Mouse (Mus musculus) forebrain, embryonic 14.5 days (tissue): ENCODE measurements around the gene Dnah17. TPM values are rescaled to one million over a fixed set of nuclear protein-coding genes. Genes with fewer than 3 reads are reported as not detected.

ENCODE experiments used
- ATAC-seq: fragments of 200-750 bp; cut with Nextera tagmentation; 2 replicates; pipeline ENCODE4 v1.8.0; 2017; ENCODE audit warnings: mild to moderate bottlenecking, moderate library complexity
- DNase-seq: peaks from one replicate; pipeline ENCODE4 v3.0.0-alpha.2; 2015; ENCODE audit warnings: low spot score
- H3K27ac ChIP-seq: fragments of 300-500 bp; sonication (generic); 2 replicates; pipeline ENCODE4 v1.5.1; 2014; ENCODE audit warnings: low read depth, mild to moderate bottlenecking, control low read depth, low read length, moderate library complexity
- H3K27me3 ChIP-seq: fragments of 300-500 bp; sonication (generic); replicated peaks from 2 replicates; pipeline ENCODE4 v1.6.1; 2014; ENCODE audit warnings: low read length, control low read depth, mixed read lengths; ENCODE audit not compliant: control insufficient read depth, insufficient read depth
- H3K36me3 ChIP-seq: fragments of 300-500 bp; sonication (generic); 2 replicates; pipeline ENCODE4 v1.6.1; 2014; ENCODE audit warnings: low read length, control low read depth; ENCODE audit not compliant: control insufficient read depth, insufficient read depth
- H3K4me1 ChIP-seq: fragments of 300-500 bp; sonication (generic); 2 replicates; pipeline ENCODE4 v1.6.1; 2014; ENCODE audit warnings: antibody characterized with exemption, low read length, control low read depth; ENCODE audit not compliant: control insufficient read depth, insufficient read depth
- H3K4me2 ChIP-seq: fragments of 300-500 bp; sonication (generic); 2 replicates; pipeline ENCODE4 v1.6.1; 2014; ENCODE audit warnings: mild to moderate bottlenecking, control low read depth, low read length
- H3K4me3 ChIP-seq: fragments of 300-500 bp; sonication (generic); 2 replicates; pipeline ENCODE4 v1.5.1; 2014; ENCODE audit warnings: low read depth, low read length, control low read depth
- H3K9ac ChIP-seq: fragments of 300-500 bp; sonication (generic); 2 replicates; pipeline ENCODE4 v1.6.1; 2014; ENCODE audit warnings: mild to moderate bottlenecking, low read length, control low read depth, moderate library complexity
- H3K9me3 ChIP-seq: fragments of 300-500 bp; sonication (generic); replicated peaks from 2 replicates; pipeline ENCODE4 v1.6.1; 2016; ENCODE audit warnings: low read length, control low read depth, mixed read lengths; ENCODE audit not compliant: control insufficient read depth
- WGBS: fragments of 180-500 bp; shearing (Covaris S2); extraction: QIAGEN DNeasy Blood & Tissue Kit; methylation state at CpG from one replicate; pipeline ENCODE4 v1.1.7; 2014; 5-methylcytosine and 5-hydroxymethylcytosine counted together
- polyA plus RNA-seq: library from polyadenylated mRNA; unstranded; fragments of >200 nt; fragmentation: Nextera tagmentation; extraction: Ambion mirVana; gene quantifications from 2 replicates; pipeline ENCODE4 v1.2.1, GENCODE M21; 2014

Dnah17 gene
- polyA plus RNA-seq, 1 experiment from 2014 or later = 0.08 TPM

DNA sequence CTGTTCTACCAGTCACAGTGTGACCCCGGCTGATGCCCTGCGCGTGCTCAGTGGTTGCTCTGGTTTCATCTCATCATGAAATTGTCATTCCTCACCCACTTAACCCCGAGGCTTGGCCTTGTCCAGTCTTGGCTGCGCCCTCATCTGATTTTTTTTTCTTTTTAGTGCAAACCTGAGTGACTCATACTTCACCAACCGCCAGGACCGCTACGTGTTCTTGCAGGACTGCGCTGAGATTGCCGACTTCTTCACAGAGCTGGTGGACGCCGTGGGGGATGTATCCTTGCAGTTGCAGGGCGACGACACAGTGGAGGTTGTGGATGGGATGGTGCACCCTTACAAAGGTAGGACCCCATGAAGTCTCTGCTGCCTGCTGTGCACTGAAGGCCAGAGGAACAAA is 127.3 kb downstream of the Dnah17 start:
- no peak overlapping the region for H3K27ac ChIP-seq
- peaks cover 75% of the 10 kb centered on the region for H3K36me3 ChIP-seq
- H3K27me3 ChIP-seq = no peaks in the 10 kb centered on the region
- no peaks in the 10 kb centered on the region for H3K9me3 ChIP-seq
- DNase-seq (no peak), ATAC-seq (no peak)
- no peak overlapping the region for H3K4me3 ChIP-seq
- WGBS = 98% methylated on average over 14 of the region's 14 CpGs
- H3K4me1 ChIP-seq = no peaks in the 10 kb centered on the region
- H3K4me2 ChIP-seq = no peak overlapping the region
- no peak overlapping the region for H3K9ac ChIP-seq

DNA sequence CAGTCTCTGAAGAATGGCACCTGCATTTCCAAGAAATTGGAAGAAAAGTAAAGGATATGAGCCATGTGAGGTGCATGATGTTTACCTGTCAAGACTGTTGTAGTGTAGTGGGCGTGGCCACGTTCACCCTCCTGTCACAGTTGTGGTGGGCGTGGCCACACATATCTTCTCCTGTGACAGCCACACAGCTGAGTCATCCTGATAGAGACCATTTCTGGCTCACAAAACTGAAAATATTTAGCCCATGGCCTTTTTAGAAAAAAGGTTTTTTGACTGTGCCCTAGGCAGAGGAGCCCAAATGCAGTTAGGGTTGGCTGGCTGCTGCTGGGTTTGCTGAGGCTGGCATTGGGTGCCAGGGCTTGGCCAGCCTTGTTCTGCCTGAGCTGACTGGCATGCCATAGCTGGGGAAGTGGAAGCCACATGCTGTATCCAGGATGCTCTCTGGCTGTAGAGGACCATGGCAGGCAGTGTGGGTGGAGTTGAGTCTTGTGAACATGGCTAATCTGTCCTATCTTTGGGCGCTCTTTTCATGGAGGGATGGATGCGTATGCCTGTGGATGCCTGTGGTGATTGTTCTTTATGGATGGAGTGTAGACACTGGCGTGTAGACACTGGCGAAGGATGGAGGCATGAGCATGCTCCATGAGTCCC is 129.7 kb downstream of the Dnah17 start:
- DNase-seq = no peak
- H3K36me3 ChIP-seq = peaks cover 63% of the 10 kb centered on the region
- no peaks in the 10 kb centered on the region for H3K4me1 ChIP-seq
- H3K9ac ChIP-seq = no peak overlapping the region
- no peak overlapping the region for H3K4me3 ChIP-seq
- whole genome bisulfite sequencing = 92% methylated on average over 7 of the region's 7 CpGs
- no peaks in the 10 kb centered on the region for H3K9me3 ChIP-seq
- no peak for ATAC-seq
- no peak overlapping the region for H3K27ac ChIP-seq
- no peaks in the 10 kb centered on the region for H3K27me3 ChIP-seq
- H3K4me2 ChIP-seq = no peak overlapping the region

DNA sequence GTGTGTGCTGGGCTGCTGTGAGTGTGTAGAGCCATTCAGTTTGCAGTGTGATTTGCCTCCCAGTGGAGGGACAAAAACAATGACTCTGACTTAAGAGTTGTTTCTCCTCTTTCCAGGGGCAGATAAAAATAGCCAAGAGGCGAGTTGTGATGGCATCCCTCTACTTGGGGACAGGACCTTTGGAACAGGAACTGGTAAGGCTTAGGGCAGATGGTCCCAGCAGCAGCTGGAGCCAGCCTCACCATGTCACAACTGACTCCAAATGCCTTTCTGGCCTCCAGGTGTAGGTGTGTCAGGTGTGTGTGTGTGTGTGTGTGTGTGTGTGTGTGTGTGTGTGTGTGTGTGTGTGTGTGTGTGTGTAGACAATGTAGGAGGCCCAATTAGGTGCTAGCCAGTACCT is 130.4 kb downstream of the Dnah17 start:
- Histone ChIP-seq H3K27ac (no peak overlapping the region), H3K4me3 (no peak overlapping the region), H3K9ac (no peak overlapping the region), H3K4me2 (no peak overlapping the region), H3K9me3 (no peaks in the 10 kb centered on the region), H3K27me3 (no peaks in the 10 kb centered on the region), H3K36me3 (peaks cover 57% of the 10 kb centered on the region), H3K4me1 (no peaks in the 10 kb centered on the region)
- ATAC-seq = no peak
- WGBS = 52% methylated on average over 1 of the region's 1 CpGs
- DNase-seq = no peak

DNA sequence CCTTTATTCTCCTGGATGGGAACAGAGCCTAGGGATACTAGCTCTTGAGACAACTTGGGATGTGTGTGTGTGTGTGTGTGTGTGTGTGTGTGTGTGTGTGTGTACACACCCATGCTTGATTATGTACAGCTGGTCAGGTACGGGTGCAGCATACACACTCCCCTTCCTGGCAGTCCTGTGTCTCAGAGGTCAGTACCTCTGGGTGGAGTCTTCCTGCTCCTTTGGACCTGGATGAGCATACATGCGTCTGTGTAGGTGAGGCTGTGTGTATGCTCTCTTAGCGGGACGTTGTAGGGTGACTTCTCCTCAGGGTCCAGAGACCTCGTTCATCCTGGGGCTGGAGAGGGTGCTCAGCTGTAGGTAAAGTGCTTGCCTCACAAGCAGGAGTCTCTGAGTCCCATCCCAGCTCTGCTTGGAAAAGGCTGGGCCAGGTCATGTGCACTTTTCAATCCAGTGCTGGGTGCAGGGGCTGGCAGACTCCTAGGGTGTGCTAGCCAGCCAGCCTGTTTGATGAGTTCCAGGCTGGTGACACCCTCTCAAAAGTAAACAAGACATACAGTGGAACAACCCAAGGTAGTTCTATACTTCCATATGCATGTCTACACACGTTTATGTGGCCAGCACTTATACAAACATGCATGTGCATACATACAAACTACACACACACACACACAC is 131.0 kb downstream of the Dnah17 start:
- Histone ChIP-seq H3K4me2 (no peak overlapping the region), H3K36me3 (peaks cover 50% of the 10 kb centered on the region), H3K4me1 (no peaks in the 10 kb centered on the region), H3K27ac (no peak overlapping the region), H3K9ac (no peak overlapping the region), H3K9me3 (no peaks in the 10 kb centered on the region), H3K27me3 (no peaks in the 10 kb centered on the region), H3K4me3 (no peak overlapping the region)
- DNase-seq = no peak
- no peak for ATAC-seq
- 92% methylated on average over 6 of the region's 6 CpGs for WGBS

DNA sequence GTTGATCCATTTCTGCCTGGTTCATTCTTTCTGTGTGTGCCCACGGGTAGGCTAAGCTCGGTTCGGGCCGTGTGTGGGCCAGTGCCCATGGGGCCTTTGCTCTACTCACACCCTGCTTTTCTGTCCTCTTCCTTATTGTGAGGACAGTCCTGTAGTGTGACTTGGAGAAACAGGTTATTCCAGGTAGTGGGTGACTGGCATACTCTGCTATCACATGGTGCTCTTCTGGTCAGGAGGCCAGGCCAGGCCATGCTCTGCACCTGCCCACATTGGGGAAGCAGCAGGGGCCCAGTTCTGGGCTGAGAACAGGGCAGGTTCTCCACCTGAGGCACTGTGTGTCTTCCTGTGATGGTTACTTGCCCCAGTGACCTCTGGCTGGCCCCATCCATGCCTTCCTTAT is 132.1 kb downstream of the Dnah17 start:
- WGBS = 98% methylated on average over 4 of the region's 4 CpGs

DNA sequence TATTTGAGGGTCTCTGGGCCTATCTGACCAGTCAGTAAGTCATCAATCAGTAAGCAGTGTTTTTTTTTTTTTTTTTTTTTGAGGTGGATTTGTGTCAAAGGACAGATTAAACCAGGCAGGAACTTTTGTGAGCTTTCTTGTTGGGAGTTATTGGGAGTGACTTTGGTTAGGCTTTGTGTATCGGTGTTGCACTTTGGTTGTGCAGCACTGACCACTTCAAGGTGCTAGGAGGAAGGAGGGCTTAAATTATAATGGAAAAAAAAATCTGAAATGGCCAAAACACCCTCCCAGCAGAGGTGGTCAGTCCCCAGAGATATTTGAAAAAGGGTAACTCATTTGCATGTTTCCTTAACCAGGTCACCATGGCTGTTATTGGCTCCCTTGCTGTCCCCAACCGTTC is 133.3 kb downstream of the Dnah17 start:
- H3K4me3 ChIP-seq = no peak overlapping the region
- ATAC-seq (no peak), DNase-seq (no peak)
- no peaks in the 10 kb centered on the region for H3K27me3 ChIP-seq
- H3K36me3 ChIP-seq = peaks cover 28% of the 10 kb centered on the region
- no peaks in the 10 kb centered on the region for H3K4me1 ChIP-seq
- no peak overlapping the region for H3K4me2 ChIP-seq
- WGBS = 98% methylated on average over 2 of the region's 2 CpGs
- no peaks in the 10 kb centered on the region for H3K9me3 ChIP-seq
- H3K27ac ChIP-seq = no peak overlapping the region
- no peak overlapping the region for H3K9ac ChIP-seq

More for the DNA sequence above, 132.1 kb downstream of the Dnah17 start:
- Histone ChIP-seq H3K27me3 (no peaks in the 10 kb centered on the region), H3K9ac (no peak overlapping the region), H3K4me2 (no peak overlapping the region), H3K4me3 (no peak overlapping the region), H3K4me1 (no peaks in the 10 kb centered on the region), H3K36me3 (peaks cover 40% of the 10 kb centered on the region), H3K9me3 (no peaks in the 10 kb centered on the region), H3K27ac (no peak overlapping the region)
- ATAC-seq (no peak), DNase-seq (no peak)

DNA sequence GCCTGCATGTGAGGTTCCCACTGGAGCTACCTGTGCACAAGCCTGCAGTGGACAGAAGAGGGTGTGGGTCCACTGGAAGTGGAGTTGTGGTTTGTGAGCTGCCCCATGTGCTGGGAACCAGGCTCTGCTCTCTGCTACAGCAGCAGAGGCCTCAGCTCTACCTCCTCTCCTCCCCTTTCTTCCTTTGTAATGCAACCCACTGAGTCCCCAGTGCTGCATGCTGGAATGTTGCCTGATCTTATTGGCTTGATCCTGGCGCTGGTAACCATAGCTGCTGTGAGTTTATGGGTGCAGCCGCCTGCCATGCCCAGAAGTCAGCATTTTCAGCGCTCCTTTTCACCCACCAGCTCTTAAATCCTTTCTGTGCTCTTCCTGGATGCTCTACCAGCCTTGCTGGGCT is 134.4 kb downstream of the Dnah17 start:
- Histone ChIP-seq H3K4me2 (no peak overlapping the region), H3K36me3 (peaks cover 18% of the 10 kb centered on the region), H3K27ac (no peak overlapping the region), H3K27me3 (no peaks in the 10 kb centered on the region), H3K4me1 (no peaks in the 10 kb centered on the region), H3K9me3 (no peaks in the 10 kb centered on the region), H3K4me3 (no peak overlapping the region), H3K9ac (no peak overlapping the region)
- WGBS = 39% methylated on average over 3 of the region's 3 CpGs
- ATAC-seq = no peak
- no peak for DNase-seq

DNA sequence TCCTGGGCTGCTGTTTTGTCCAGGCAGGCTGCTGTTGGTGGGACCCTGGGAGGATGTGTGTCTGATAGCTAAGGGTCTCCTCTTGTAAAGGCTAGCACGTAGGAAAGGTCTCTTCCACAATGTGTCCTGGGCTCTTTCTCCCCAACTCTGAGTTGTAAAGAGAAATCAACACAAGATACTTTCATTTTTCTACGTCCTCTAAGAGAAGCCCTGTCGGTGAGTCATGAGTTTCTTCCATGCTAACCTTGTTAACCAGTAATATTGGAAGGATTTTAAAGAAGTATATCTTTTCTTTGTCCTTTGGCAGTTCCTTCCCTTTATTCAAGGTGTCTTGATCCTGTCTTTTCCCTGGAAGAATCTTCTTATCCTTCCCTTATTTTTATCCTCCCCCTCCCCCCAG is 134.8 kb downstream of the Dnah17 start:
- Histone ChIP-seq H3K9me3 (no peaks in the 10 kb centered on the region), H3K36me3 (peaks cover 14% of the 10 kb centered on the region), H3K4me3 (no peak overlapping the region), H3K27me3 (no peaks in the 10 kb centered on the region), H3K4me1 (no peaks in the 10 kb centered on the region), H3K27ac (no peak overlapping the region), H3K9ac (no peak overlapping the region), H3K4me2 (no peak overlapping the region)
- ATAC-seq = no peak
- no peak for DNase-seq
- 64% methylated on average over 3 of the region's 3 CpGs for WGBS

DNA sequence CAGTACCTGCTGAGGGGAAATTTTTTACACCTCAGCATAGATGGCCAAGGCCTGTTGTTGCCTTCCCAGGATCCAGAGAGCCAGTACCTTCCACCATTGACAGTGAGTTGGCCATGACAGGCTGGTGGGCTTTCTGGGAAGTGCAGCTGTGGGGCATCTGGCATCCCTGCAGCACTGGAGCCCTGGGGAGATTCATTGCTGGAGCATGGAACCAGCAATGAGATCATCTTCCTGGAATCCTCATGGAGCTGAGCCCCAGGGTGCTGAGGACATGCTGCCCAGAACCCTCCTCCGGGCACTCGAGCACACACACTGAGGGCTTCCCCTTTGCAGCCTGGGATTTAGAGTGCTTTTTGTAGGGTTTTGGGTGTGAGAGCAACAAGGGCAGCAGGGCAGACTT is 135.2 kb downstream of the Dnah17 start:
- no peak overlapping the region for H3K9ac ChIP-seq
- WGBS = 70% methylated on average over 2 of the region's 2 CpGs
- no peak overlapping the region for H3K4me2 ChIP-seq
- H3K9me3 ChIP-seq = no peaks in the 10 kb centered on the region
- no peaks in the 10 kb centered on the region for H3K27me3 ChIP-seq
- ATAC-seq (no peak), DNase-seq (no peak)
- no peak overlapping the region for H3K27ac ChIP-seq
- no peaks in the 10 kb centered on the region for H3K4me1 ChIP-seq
- H3K4me3 ChIP-seq = no peak overlapping the region
- H3K36me3 ChIP-seq = peaks cover 10% of the 10 kb centered on the region; the same call in 1 of the 2 replicates
